Mouse (Mus musculus): ENCODE results near the gene Rhox7a.

Rhox7a gene

GRCm38 (mm10) chrX:37831386-37831785 lies at the start of gene Rhox7a:
Rhox7a (plus strand) TSS chrX:37831686.
- WGBS = 77% methylated on average over 8 of the region's 8 CpGs

- WGBS = 86% methylated on average over 15 of the region's 15 CpGs
Measured at GRCm38 (mm10) chrX:37807286-37808080, 24.0 kb upstream of the Rhox7a start.

GRCm38 (mm10) chrX:37809396-37809795 lies 22.1 kb upstream of the Rhox7a start:
- WGBS = 93% methylated on average over 2 of the region's 2 CpGs

GRCm38 (mm10) chrX:37811179-37811578 lies 20.3 kb upstream of the Rhox7a start:
- 24% methylated on average over 5 of the region's 5 CpGs for WGBS

GRCm38 (mm10) chrX:37815665-37816064 lies 15.8 kb upstream of the Rhox7a start:
- 73% methylated on average over 10 of the region's 10 CpGs for WGBS

GRCm38 (mm10) chrX:37826610-37827009 lies 4.9 kb upstream of the Rhox7a start, which contains the start of gene Rhox6:
Rhox6 (plus strand) TSS chrX:37826910.
- 85% methylated on average over 4 of the region's 12 CpGs for WGBS

GRCm38 (mm10) chrX:37871641-37872040 lies 40.2 kb downstream of the Rhox7a start:
- 94% methylated on average over 2 of the region's 2 CpGs for WGBS

- WGBS = 85% methylated on average over 4 of the region's 4 CpGs
Measured at GRCm38 (mm10) chrX:37878844-37879243, 47.4 kb downstream of the Rhox7a start, which contains the start of gene Rhox8. Rhox8 (minus strand) TSS chrX:37878944.

All from cerebral cortex, adult 2 months (tissue).